Mouse (Mus musculus): ENCODE data around the gene Arid1b.

DNA sequence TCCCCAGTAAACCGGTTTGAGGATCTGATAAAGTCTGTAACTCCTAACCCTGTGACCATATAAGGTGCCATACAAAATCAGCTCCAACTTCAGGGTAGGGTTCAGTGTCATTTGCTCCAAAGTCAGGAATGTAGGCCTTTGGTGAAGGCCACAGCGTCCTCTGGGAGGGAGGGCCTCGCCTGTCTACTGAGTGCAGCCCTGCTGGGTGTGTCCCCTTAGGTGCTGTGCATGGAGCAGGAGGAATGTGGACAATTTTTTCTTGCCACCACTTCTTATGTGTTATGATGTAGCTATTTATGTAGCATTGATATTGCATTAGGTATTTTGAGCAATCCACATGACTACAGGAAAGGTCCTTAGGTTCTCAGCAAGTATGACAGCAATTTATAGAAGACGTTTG is 124.0 kb downstream of the Arid1b start:
- TF ChIP-seq CTCF (conservative IDR thresholded peaks at IDR 0.05; ENCODE audit: low read length) (no peak), NANOG (IDR thresholded peaks at IDR 0.05; ENCODE audit: borderline replicate concordance, low read length) (no peak)

Data from E14TG2a.4 (cell line).